Mouse (Mus musculus) adrenal gland, adult 8-10 months (tissue): ENCODE results near the gene Ccdc157. TPM values are rescaled to one million over a fixed set of nuclear protein-coding genes. Genes with fewer than 3 reads are reported as not detected.
"Not testable (repeated sequence)": the region's sequence is repeated elsewhere in the genome, so short reads cannot be mapped to it uniquely, and the experiment has no call there.

Experiments used
- DNase-seq: peaks from one replicate; pipeline ENCODE4 v3.0.0; 2022
- total RNA-seq, 4 experiments: library from RNA; stranded (reverse); gene quantifications; 2 replicates each; pipeline ENCODE4 v1.2.4; 2022

The Ccdc157 gene
- total RNA-seq, 4 experiments from 2014 or later, result 11.8 to 22.5 (median 15.3) TPM

DNA sequence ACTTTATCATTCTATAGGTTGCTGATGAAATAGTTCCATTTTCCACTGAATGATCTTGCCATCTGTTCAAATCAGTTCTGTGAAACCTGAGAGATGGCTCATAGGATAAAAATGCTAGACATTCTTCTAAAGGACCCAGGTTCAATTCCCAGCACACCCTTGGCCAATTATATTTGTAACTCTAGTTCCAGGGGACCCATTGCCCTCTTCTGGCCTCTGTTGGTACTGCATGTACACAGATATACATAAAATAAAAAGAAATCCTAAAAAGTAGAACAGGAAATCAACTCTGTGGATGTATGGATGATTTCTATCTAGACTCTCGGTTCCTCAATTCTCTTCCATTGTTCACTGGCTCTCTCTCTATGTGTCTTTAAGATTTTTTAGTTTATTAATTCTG lies 33.0 kb downstream of the Ccdc157 start:
- DNase-seq, result no peak

GRCm38 (mm10) chr11:4123922-4124321 lies 36.2 kb downstream of the Ccdc157 start:
- no peak for DNase-seq

DNA sequence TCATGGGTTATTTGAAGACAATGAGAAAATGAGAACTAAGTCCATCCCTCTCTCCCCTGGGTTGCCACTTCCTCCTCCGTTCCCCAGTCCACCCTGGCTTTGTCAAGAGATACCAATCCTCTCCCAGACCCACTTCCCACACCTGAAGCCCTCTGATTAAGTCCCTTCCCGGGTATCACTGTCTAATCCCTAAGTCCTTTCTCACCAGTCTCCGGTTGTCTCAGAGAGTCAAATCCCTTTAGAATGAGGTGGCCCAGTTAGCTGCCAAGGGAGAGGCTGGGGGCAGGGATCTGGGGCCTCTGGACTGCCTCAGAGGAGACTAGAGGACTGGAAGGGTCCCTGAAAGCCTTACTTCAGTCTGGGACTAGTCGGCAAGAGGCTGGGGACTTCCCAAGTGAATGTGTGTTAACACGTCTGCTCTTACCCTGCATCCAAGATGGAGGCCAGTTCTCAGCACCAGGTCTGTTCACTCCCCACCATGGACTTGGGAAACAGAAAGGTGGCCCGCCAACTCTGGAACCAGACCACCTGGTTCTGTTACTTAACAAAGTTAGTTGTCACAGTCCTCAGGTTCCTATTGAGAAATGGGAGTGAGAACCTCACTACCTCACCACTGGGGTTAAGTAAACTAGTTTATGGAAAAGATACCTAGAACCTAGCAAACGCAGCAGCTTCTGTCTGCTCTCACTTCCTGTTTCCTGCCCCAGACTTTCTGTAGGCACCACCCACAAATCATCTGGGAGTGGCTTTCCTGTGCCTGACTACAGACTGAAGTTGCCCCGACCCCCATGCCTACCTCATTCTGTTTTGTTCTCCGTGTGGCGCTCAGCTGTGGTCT lies 37.1 kb downstream of the Ccdc157 start, which contains the start of gene Sec14l2:
Gene Sec14l2, minus strand, starts transcription at position 674 of the 838 bp plus-strand sequence.
- DNase-seq, result no peak

- no peak for DNase-seq
Measured at GRCm38 (mm10) chr11:4122226-4122625, 37.9 kb downstream of the Ccdc157 start.

GRCm38 (mm10) chr11:4121691-4122090 lies 38.4 kb downstream of the Ccdc157 start:
- DNase-seq, result no peak

DNA sequence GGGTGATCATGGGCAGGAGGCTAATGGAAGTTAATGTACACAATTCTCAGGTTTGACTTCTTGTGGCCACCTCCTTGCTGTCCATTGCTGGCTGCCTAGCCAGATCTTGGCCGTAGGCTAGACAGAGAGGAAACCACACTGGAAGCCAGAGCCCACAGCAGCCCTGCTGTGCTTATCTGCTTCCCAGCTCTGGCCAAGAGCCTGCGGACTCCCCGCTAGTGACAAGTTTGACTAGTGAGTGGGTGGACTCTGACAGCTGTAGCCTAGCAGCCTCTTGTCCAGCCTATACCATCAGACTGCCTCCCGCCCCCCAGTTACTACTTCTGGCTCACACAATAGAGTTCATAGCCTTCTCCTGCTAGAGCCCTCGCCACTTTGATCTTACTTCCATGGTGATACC lies 40.5 kb downstream of the Ccdc157 start:
- DNase-seq, result no peak

DNA sequence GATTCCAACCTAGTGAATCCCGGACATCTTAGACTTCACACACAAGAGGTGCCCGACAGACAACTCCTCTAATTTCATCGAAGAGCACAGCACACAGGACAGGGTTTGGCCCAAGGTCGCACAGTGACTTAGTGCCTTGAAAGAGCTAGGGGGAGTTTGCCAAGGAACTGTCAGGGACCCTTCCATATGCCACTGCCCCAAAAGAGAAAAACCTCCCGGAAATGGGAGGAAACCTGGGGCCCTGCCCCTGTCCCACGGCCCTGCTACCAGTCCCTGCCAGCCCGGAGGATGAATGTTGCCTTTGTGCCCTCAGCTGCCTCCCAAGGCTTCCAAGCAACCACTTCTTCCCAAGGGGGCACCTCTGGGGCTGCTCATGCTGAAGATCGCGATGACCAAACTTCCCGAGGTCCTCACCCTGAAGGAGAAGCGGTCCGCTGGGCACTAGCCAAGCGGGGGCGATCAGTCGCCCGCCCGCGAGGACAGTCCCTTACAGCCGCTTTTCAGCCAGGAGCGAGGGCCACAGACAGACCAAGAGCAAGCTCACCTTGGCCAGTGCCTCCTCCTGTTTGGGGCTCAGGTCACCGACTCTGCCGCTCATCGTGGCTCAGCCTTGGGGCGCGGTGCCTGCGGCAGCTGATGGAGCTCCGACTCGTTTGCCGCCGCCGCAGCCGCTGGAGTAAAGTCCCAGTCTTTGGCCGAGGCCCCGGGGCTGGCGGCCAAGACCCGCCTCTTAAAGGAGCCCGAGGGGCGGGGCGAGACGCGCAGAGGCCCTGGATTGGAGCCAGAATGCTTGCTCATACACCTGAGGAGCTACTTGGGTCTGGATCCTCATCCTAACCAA lies 41.8 kb downstream of the Ccdc157 start:
- no peak for DNase-seq

- DNase-seq, result no peak
Measured at GRCm38 (mm10) chr11:4117372-4118071, 42.6 kb downstream of the Ccdc157 start.

- no peak for DNase-seq
Measured at GRCm38 (mm10) chr11:4116458-4117141, 43.5 kb downstream of the Ccdc157 start.

- DNase-seq, result no peak
Measured at GRCm38 (mm10) chr11:4115407-4115806, 44.7 kb downstream of the Ccdc157 start.

GRCm38 (mm10) chr11:4114541-4114940 lies 45.6 kb downstream of the Ccdc157 start:
- DNase-seq, result not testable (repeated sequence)

GRCm38 (mm10) chr11:4113970-4114369 lies 46.1 kb downstream of the Ccdc157 start:
- no peak for DNase-seq

DNA sequence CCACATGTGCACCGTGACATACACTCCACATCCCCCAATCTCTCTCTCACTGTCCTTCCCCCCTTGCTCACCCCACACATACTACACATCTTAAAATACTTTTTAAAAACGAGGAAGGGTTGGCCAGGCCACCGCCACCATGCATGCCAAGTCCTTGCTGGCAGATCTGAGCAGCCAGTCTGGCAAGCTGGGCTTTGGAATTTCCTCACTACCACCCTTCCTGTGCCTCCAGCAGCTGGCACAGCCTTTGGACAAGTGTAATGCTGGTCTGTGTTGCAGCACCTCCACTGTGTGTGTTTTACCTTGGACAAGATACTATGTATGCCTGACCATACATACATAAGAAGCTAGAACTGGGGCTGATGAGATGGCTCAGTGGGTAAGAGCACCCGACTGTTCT lies 46.6 kb downstream of the Ccdc157 start:
- DNase-seq, result no peak

GRCm38 (mm10) chr11:4112861-4113260 lies 47.2 kb downstream of the Ccdc157 start:
- DNase-seq, result no peak

- no peak for DNase-seq
Measured at GRCm38 (mm10) chr11:4112033-4112432, 48.1 kb downstream of the Ccdc157 start.

DNA sequence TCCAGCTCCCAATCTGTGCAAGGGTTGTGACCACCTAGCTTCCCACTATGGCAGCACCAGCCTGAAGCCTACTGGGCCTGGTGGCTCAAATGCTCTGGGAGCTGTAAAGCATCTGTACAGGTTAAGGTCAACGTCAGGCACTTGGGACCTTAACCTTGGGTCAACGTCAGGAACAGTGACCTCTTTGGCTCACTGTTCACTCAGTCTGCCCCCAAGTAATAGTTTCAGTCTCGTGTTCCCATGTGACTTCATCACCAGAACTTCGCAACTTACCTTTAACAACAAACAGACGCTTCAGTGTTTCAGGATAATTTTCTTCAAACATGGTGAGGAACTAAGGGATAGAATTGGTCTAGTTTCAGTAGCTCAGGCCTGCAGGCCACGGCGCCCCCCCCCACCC lies 51.4 kb downstream of the Ccdc157 start:
- DNase-seq, result no peak

GRCm38 (mm10) chr11:4107901-4108300 lies 52.2 kb downstream of the Ccdc157 start:
- DNase-seq, result not testable (repeated sequence)

DNA sequence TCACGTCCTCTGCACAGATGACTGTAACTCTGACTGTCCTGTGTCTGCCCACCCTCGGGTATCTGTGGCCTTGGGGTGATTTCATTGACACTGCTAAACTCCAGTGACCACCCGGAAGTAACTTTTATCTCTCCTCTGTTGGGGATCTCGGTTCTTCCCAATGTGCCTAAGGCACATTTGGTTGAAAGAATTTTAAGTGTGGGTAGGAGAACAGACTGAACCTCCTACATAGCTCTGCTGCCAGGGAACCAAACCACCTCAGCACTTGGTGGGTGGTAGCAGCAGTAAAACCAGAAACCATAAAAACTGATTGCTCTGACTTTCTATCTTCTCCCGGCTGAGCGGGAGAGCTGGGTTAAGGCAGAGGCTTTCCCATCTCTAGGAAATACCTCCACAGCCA lies 54.6 kb downstream of the Ccdc157 start:
- DNase-seq, result no peak

DNA sequence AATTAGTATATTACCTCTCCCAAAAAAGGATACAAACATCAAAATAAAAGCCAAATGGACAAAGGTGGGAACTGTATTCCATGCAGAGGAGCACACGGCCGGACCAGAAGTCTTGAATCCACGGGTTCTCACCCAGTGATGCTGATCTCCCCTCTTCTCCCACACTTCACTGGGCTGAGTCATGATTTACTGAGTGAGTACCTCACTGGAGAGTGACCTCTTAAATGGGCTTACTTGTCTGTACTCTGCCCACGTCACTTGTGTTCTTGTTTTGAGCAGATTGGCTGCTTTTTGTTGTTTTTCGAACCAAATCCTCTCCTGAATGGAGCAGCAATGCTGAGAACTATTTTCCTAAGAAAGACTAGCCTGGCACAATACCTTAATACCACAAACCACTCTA lies 55.1 kb downstream of the Ccdc157 start:
- DNase-seq, result no peak

DNA sequence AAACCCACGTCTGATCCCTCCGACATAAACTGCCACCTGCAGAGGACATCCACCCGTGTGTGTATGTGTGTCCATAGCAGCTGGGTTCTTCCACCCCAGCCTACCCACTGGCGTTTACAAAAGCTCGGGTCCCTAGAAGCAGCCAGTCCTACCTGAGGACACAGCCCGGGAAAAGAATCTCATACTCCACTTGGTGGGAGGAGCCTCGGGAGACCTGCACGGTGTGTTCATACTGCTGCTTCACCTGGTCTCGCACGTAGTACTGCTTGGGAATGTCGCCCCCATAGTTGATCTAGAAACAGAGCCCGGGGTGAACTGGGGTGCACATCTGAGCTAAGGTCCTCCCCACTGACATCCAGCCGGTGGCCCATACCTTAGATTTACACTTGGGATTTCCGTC lies 56.6 kb downstream of the Ccdc157 start:
- no peak for DNase-seq

GRCm38 (mm10) chr11:4101851-4102250 lies 58.2 kb downstream of the Ccdc157 start:
- no peak for DNase-seq

GRCm38 (mm10) chr11:4099447-4099846 lies 60.6 kb downstream of the Ccdc157 start:
- DNase-seq, result no peak
